Mouse (Mus musculus): ENCODE measurements around the gene Ppip5k2.

DNA sequence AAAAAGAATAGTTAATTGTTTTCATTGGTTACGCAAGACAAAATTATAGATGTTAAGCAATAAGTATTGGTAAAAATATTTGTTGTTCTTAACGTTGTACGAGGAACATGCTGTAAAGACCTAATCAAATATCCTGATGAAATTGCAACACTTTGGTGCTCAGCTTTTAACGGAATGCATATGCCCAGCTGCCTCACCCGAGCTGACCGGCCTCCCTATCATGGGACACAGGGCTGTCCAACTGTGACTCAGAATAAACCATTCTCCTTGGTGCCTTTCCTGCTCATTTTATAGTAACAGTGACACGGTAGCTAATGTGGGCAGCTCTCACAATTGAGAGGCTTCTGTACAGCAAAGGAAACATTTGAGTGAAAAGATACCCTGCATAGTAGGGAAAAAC, 907 bp upstream of the Ppip5k2 start:
- TF ChIP-seq CTCF (IDR thresholded peaks at IDR 0.05; ENCODE audit: low read depth, low read length) (no peak), POLR2A (IDR thresholded peaks at IDR 0.05; ENCODE audit: borderline replicate concordance, low read depth, low read length) (no peak)

Measured in bone marrow macrophage, adult 2 months (primary cell).